Mouse (Mus musculus) frontal cortex, postnatal 36 days (tissue): ENCODE data around the gene Vmn2r116.
"Not testable (repeated sequence)": the region's sequence is repeated elsewhere in the genome, so short reads cannot be mapped to it uniquely, and the experiment has no call there.

Experiments used
- DNase-seq, 2 experiments: peaks; one replicate each; pipeline ENCODE4 v3.0.0; 2022; ENCODE audit warnings: low spot score in 2 of 2

Vmn2r116 gene

GRCm38 (mm10) chr17:23384304-23384703 lies at the start of gene Vmn2r116:
Vmn2r116 (plus strand) TSS chr17:23384604.
- not testable (repeated sequence) for DNase-seq

GRCm38 (mm10) chr17:23343441-23343840 lies 41.0 kb upstream of the Vmn2r116 start, which contains the start of gene Vmn2r115:
Vmn2r115 (plus strand) TSS chr17:23343741.
- DNase-seq = not testable (repeated sequence)

- DNase-seq = no peak
These were observed 32.8 kb upstream of the Vmn2r116 start for GRCm38 (mm10) chr17:23351644-23352043.

GRCm38 (mm10) chr17:23433150-23433679 lies 48.8 kb downstream of the Vmn2r116 start:
- DNase-seq = no peak
